Mouse (Mus musculus) heart, postnatal 10 days (tissue): Measurements from ENCODE around the gene Nepn. TPM values are rescaled to one million over a fixed set of nuclear protein-coding genes. Genes with fewer than 3 reads are reported as not detected.
"Not testable (repeated sequence)": the region's sequence is repeated elsewhere in the genome, so short reads cannot be mapped to it uniquely, and the experiment has no call there.

ENCODE experiments used
- DNase-seq, 2 experiments: peaks; one replicate each; pipeline ENCODE4 v3.0.0; 2021
- intact Hi-C: fragments of 180-260 bp; cut with DNase I; formaldehyde crosslinking; loops from one replicate; pipeline ENCODE4 v1.15.1; 2025
- total RNA-seq, 2 experiments: library from RNA; stranded (reverse); gene quantifications; 2 replicates each; pipeline ENCODE4 v1.2.3; 2021

Gene Nepn
- total RNA-seq, result not detected

DNA sequence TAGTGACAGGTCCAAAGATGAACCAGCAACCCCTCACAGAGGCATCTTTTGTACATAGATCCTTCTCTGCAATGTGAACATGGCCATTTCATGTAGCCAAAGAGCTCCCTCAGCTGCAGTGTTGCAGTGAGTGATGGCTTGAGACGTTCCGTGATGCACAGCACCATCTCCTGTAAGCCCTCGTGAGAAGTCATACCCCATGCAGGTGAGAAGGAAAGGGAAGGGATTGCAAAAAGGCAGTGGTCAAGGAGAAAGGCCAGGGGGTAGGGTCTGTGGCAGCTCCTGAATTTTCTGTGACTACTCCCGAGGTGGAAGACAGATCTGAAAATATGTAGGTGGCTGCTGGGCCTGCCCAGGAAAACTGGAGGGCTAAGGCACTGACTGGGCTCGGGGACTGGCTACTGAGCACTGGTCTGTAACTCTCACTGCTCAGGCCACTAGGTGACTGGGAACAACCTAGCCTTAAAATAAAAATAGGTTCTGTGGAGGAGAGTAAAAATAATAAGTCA is at the start of gene Nepn:
Gene Nepn, plus strand, starts transcription at position 51 of the 509 bp plus-strand sequence.
- no peak for DNase-seq
- intact Hi-C loops, result loop anchor here (5.0 kb wide), 2 partner anchors 172 to 282 kb away; no protein-coding TSS in a partner anchor

DNA sequence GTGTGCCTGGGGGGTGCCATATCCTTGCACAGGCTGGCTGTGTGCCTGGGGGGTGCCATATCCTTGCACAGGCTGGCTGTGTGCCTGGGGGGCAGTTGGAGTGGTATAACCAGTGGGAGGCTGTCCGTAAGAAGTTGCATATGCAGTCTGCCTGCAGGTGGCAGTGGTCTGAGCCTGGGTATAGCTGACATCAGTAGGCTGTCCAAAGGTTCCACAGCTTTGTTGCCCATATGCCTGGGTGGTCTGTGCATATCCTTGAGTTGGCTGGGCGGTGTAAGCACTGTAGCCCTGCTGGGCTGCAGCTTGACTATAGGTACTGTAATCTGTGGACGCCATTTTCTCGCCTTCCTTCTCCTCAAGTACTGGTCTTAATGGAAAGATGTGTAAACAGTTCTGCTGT is 45.4 kb upstream of the Nepn start:
- intact Hi-C loops, DNase-seq: not testable (repeated sequence)

DNA sequence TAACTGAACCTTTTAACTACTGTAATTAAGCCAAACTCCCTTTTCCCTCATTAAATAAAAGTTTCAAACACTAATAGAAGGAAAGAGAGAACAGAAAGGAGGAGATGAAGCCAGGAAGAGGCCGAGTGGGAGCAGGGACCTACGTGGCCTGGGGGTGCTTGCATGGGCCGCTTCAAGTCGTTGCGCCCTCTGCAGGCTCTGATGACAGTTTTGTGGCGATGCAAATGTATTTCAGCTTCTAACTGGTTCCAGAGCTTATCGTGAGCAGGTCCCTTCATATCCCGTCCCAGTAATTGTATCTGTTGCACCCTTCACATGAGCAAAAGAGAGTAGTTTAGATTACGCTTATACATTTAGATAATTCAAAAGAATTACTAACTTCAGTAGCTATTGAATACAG is 35.6 kb upstream of the Nepn start:
- intact Hi-C loops, result no loop called here
- DNase-seq, result no peak

GRCm38 (mm10) chr10:52358467-52358866 is 30.3 kb upstream of the Nepn start, which contains the start of gene Gm26741:
Gene Gm26741 (plus strand): TSS chr10:52358767.
- intact Hi-C loops, result no loop called here
- no peak for DNase-seq

GRCm38 (mm10) chr10:52360241-52360735 is 28.5 kb upstream of the Nepn start:
- DNase-seq, result no peak
- intact Hi-C loops, result no loop called here

DNA sequence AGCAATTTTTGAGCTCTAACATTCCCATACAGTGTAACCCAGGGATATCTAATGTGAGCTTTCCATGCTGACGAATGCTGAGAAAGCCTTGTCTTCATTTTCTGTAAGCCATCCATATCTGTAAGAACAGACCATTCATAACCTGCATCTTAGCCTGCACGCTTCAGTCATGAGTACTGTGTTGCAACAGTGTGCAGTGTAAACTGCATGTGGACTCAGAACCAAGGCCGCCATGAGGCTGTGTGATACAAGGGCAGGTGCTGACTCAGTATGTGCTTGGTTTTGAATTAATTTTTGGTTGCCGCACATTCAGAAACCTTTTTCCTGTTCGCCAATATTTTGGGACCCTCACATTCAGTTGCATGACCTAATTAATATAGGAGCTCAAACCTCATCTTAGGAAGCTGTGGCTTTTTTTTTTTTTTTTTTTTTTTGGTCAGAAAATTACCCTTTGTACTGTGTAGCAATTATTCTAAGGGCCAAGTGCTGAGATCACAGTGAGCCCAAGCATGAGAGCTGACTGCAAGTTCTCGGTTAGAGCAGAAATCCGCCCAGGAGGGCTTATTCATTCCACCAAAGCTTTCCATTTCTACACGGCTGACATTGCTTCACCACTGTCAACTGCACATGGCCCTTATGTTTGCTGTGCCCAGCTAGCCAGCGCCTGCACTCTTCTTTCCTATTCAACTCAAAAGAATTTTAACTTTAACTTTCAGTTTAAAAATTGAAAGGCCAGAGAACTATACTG is 27.7 kb upstream of the Nepn start:
- intact Hi-C loops, result no loop called here

GRCm38 (mm10) chr10:52368376-52368775 is 20.4 kb upstream of the Nepn start:
- DNase-seq, result no peak
- intact Hi-C loops, result no loop called here

More for the DNA sequence above, 27.7 kb upstream of the Nepn start:
- no peak for DNase-seq

DNA sequence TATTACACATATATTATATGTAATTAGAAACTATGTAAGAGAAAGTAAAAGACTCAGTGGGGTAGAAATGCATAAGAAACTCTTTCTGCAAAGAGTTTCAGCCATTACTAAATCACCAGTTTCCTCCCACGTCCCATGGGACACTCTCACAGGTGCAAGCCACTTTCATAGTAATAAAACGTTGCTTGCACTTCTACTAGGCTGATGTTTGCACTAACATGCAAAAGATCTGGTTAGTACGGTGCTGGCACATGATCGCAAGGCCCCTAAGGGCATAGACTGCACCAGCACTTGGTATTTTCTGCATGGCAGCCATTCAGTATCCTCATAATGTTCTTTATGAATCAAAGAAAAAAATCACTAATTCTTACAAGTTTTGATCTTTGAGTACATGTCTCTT is 14.9 kb upstream of the Nepn start:
- intact Hi-C loops, result no loop called here

DNA sequence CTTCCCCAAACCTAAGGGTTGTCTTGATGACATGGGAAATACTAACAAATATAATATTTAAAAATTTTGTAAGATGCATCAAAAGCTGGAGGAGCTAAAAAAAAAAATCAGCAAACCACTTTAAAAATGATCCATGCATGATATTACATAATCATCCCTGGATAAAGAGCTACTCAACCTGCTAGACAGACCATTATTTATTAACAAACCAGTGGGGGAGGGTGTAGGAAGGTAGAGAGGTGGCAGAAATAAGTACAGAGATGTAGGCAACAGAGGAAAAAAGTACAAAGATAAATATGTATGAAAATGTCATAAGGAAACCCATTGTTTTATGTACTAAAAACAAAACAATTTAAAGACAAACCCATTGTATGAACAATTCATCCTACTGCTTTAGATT is 14.1 kb upstream of the Nepn start:
- intact Hi-C loops, result no loop called here
- no peak for DNase-seq

More for the DNA sequence above, 14.9 kb upstream of the Nepn start:
- no peak for DNase-seq

- intact Hi-C loops, result no loop called here
- no peak for DNase-seq
Measured at GRCm38 (mm10) chr10:52376422-52376821, 12.3 kb upstream of the Nepn start.

DNA sequence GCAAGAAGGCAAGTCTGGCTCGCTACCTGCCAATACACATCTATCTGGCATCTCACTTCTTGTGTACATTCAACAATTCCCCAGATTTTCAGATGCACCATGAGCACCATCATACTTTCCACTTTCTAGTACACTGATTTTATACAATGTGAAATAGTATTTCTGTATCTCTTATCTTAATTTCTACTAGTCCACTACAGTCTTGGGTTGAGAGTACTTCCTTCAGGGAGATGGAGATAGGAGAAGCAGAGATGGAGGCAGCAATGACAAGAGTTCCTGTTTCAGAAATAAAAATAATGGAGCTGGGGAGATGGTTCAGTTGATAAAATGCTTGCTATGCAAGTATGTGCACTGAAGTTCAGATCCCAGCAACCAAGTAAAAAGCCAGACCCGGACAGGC is 11.0 kb upstream of the Nepn start:
- intact Hi-C loops, result no loop called here
- no peak for DNase-seq

- no peak for DNase-seq
- intact Hi-C loops, result loop anchor here (2.0 kb wide), 1 partner anchor 149 kb away; the partner anchor contains the start of gene Dcbld1
Measured at GRCm38 (mm10) chr10:52381321-52381801, 7.4 kb upstream of the Nepn start.

DNA sequence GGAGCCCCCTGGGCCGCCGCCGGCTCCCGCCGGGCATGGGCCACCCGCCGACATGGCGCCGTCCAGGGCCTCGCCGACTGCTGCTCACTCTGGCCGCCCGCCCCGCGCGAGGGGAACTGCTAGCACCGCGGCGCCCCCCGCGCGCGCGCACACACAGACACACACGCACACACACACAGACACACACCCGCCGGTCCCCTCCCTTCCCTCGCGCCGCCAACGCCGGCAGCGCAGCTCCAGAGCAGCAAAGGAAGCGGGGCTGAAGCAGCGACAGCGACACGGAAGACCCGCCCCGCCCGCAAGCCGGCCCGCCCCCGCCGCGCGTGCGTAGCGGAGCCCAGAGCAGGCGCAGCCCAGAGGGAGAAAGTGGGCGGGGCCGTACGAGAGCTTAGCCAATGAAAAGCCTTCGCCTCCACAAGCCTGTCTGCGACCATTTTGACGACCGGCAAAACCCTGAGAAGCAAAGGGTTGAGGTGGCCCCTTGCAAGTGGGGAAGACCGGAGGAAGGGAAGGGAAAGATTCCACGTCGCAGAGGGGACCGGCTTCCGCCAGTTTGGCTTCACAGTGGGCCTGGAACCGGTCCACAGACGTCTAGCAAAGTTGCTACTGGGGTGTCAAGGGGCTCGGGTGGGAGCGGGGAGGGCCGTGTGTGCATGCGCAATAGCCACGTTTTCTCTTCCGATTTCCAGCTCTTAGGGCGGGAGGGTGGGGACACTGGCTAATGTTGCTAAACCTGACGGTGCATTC is 6.8 kb upstream of the Nepn start, which contains the start of gene Gopc:
Gene Gopc, minus strand, starts transcription at position 280 of the 747 bp plus-strand sequence.
- intact Hi-C loops, result loop anchor here (2.0 kb wide), 1 partner anchor 149 kb away; the partner anchor contains the start of gene Dcbld1
- peak; percentile 98 for DNase-seq

GRCm38 (mm10) chr10:52383022-52383421 is 5.8 kb upstream of the Nepn start:
- DNase-seq, result peak in 1 of 2 experiments; percentile 12
- intact Hi-C loops, result no loop called here

DNA sequence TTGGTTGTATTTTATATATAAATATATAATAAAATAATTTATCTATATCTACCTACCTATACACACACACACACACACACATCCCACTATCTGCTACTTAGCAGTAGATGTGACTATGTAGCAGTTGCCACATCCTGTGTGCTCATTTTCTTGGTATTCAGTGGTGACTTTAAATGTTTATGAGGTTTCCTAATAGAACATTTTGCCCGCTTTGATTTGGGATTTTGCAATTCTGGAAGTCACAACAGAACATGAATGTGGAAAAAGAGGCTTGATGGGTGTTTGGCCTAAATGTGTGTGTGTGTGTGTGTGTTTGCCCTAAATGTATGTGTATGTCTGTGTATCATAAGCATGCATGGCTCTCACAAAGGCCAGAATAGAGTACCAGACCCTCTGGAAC is 5.2 kb upstream of the Nepn start:
- intact Hi-C loops, result no loop called here
- DNase-seq, result no peak

DNA sequence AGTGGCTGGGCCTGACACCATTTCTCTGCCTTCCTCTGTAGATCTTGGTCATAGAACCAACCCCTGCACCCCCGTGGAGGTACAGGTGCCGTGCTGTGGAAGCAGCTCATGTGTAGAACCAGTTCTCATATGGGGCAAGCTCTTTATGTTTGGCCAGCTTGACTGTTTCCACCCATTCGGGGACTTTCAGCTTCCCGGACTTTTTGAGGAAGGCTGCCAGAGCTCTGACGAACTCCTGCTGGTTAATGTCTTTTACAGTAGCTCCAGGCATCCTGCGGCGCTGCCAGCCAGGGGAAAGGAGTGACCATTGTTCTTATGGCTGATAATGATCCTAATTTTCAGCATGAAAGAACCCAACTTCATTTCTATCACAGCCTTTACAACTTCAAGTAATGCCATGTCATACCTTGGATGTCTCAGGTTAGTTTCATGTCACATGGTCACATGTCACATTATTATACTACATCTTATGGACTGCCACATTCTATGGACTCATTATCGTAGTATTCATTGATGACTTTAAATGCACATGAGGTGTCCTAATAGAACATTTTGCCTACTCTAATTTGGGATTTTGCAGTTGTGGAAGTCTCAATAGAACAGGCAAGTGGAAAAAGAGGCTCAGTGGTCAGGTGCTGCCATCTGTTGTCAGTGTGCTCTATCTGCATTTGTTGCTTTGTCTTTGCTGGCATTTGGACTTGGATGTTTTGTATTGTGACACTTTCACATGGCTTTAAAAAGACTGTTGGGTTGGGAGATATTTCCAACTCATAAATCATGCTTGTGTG is 3.8 kb upstream of the Nepn start:
- peak; percentile 65 to 79 for DNase-seq
- intact Hi-C loops, result loop anchor here (1.0 to 5.0 kb wide), 4 partner anchors 32 to 278 kb away; partner anchors contain the start of gene Nus1

DNA sequence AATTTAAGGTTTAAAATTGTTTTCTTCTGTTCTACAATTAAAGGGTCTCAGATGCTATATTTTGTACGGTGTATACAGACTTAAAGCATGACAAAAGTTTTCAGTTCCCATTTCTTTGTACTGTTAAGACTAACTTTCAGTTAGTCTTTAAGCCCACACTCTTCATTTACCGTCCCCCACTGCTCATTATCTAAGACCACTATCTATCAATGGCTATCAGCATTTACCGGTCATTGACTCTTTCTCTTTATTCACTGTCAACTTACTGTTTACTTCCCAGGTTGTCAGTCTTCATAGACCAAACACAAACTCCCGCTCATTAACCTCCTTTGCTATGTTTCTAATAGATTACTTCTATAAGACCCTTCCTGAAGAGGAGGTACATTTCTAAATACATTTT is 1.6 kb upstream of the Nepn start:
- intact Hi-C loops, result loop anchor here (5.0 kb wide), 2 partner anchors 170 to 280 kb away; no protein-coding TSS in a partner anchor
- no peak for DNase-seq

DNA sequence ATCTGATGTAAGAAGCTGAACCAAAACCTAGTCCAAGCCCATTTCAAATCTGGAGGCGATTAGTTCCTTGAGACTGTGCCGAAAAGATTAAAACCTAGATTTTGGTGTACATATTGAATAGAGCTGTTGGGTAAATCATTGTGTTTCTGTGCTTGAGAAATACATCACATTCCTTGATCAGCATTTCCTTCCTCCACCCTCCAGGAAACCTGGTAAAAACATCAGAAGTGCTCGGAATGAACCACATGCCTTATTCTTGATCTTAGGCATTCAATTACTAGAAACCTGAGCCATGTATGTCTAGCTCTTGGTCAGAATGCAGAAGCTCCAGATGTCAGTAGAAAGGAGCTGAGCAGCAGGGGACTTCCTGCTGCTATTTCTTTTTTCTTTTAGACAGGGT is 666 bp downstream of the Nepn start:
- intact Hi-C loops, result loop anchor here (5.0 kb wide), 2 partner anchors 172 to 282 kb away; no protein-coding TSS in a partner anchor
- DNase-seq, result peak; percentile 13 to 15

DNA sequence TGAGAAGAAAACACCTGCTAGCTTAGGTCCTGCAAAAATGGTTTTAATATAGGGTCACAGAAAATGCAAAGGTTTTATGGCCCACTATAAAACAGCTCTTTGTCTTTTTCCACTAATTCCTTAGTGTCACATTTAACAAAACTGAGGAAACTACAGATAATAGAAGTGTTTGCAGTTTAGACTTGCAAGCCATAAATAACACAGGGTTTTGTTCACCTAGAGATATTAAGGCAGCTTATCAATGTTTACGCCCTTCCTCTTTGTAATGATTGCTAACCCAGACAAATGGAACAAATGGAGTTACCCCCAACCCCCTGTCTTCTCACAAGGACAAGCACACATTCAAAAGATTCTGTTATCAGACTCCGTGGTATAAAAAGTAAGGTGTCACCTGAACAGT is 2.4 kb downstream of the Nepn start:
- DNase-seq, result no peak
- intact Hi-C loops, result loop anchor here (5.0 kb wide), 1 partner anchor 599 kb away; no protein-coding TSS in a partner anchor

DNA sequence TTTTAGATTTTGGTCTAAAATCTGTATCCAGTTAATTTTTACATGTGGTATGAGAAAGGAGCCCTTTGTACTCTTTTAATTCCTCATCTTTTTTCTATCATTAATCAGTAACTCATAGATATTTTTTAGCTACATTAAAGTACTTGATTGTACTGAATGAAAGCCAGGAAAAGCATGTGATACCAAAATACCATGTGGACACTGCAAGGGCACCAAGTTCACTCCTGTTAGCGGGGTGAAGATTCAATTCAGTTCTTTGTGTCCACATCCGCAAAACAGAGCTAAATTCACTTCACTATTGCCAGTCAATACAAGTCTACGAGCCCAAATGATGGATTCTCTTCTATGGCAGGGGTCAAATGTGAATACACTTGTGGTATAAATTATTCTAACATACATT is 7.9 kb downstream of the Nepn start:
- no peak for DNase-seq
- intact Hi-C loops, result no loop called here
